Mouse (Mus musculus) ES-Bruce4 (cell line): ENCODE measurements at regions not wholly inside any gene's neighbourhood (a gene's known extent, or its start where the extent isn't known, plus 50 kb on each side); places are given as distances from the start of the nearest gene placed in this dataset.
A peak's percentile ranks its signal among the peaks of the same experiment; 100 is the strongest.

Source experiments
- H3K27ac ChIP-seq: 2 replicates; pipeline ENCODE4 v1.5.1; 2012; ENCODE audit warnings: low read length, inconsistent platforms; ENCODE audit not compliant: insufficient read depth
- H3K27me3 ChIP-seq: 2 replicates; pipeline ENCODE4 v1.6.1; 2012; ENCODE audit warnings: mild to moderate bottlenecking, low read length, inconsistent platforms; ENCODE audit not compliant: control insufficient read depth, poor library complexity, insufficient read depth, severe bottlenecking
- H3K36me3 ChIP-seq: 2 replicates; pipeline ENCODE4 v1.6.1; 2012; ENCODE audit warnings: inconsistent platforms, mild to moderate bottlenecking, low read length, moderate library complexity; ENCODE audit not compliant: control insufficient read depth, poor library complexity, insufficient read depth, severe bottlenecking
- H3K4me1 ChIP-seq: one replicate; pipeline ENCODE4 v1.8.1; 2011; ENCODE audit warnings: low read length; ENCODE audit not compliant: control insufficient read depth, insufficient read depth
- H3K4me3 ChIP-seq: 2 replicates; pipeline ENCODE4 v1.5.1; 2011; ENCODE audit warnings: low read depth, mild to moderate bottlenecking, low read length
- H3K9ac ChIP-seq: 2 replicates; pipeline ENCODE4 v1.6.1; 2012; ENCODE audit warnings: low read depth, mild to moderate bottlenecking, inconsistent platforms; ENCODE audit not compliant: poor library complexity, severe bottlenecking
- H3K9me3 ChIP-seq: replicated peaks from 2 replicates; pipeline ENCODE4 v1.6.1; 2012; ENCODE audit warnings: mild to moderate bottlenecking, low read length, inconsistent platforms; ENCODE audit not compliant: control insufficient read depth, poor library complexity, insufficient read depth, severe bottlenecking
- CTCF ChIP-seq: IDR thresholded peaks from one replicate; pipeline ENCODE4 v1.8.1; 2011; ENCODE audit warnings: low read depth, low read length
- EP300 ChIP-seq: IDR thresholded peaks from 2 replicates; pipeline ENCODE4 v1.6.1; 2011; ENCODE audit warnings: low read depth, low read length; ENCODE audit not compliant: insufficient read depth
- POLR2A ChIP-seq: IDR thresholded peaks from one replicate; pipeline ENCODE4 v1.8.1; 2011; ENCODE audit warnings: low read length; ENCODE audit not compliant: insufficient read depth

GRCm38 (mm10) chr6:121560852-121561251, 74.3 kb upstream of the A2m start:
- no peak overlapping the region for H3K9ac ChIP-seq
- no peak overlapping the region for H3K27ac ChIP-seq
- H3K4me3 ChIP-seq = no peak overlapping the region
- H3K9me3 ChIP-seq = no peaks in the 10 kb centered on the region
- no peaks in the 10 kb centered on the region for H3K4me1 ChIP-seq
- no peaks in the 10 kb centered on the region for H3K27me3 ChIP-seq
- TF ChIP-seq CTCF (peak; percentile 14), POLR2A (no peak)
- H3K36me3 ChIP-seq = no peaks in the 10 kb centered on the region

- TF ChIP-seq EP300 (no peak), CTCF (no peak), POLR2A (no peak)
- no peak overlapping the region for H3K4me3 ChIP-seq
- H3K27ac ChIP-seq = no peak overlapping the region
- no peaks in the 10 kb centered on the region for H3K9me3 ChIP-seq
- H3K4me1 ChIP-seq = no peaks in the 10 kb centered on the region
- H3K36me3 ChIP-seq = no peaks in the 10 kb centered on the region
- H3K9ac ChIP-seq = no peak overlapping the region
- no peaks in the 10 kb centered on the region for H3K27me3 ChIP-seq
These were observed 74.8 kb upstream of the A2m start for GRCm38 (mm10) chr6:121560393-121560793.

DNA sequence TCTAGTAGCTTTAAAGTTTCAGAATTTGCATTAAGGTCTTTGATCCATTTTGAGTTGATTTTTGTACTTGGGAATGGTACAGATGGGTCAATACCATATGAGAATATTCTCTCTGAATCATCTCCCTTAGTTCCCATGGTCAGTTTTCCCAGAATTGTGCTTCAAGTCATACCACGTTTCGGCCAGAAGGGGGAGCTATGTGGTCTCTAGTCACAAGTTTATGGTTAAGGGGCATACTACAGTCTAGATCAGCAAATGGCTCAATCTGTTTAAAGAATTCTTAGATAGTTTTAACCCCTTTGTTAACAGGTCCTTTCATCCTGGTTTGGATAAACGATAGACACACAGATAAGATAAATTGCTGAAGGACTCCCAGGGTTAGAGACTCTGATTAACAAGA, 78.7 kb upstream of the A2m start:
- TF ChIP-seq CTCF (no peak), EP300 (no peak), POLR2A (no peak)
- Histone ChIP-seq H3K9ac (no peak overlapping the region), H3K27me3 (no peaks in the 10 kb centered on the region)

DNA sequence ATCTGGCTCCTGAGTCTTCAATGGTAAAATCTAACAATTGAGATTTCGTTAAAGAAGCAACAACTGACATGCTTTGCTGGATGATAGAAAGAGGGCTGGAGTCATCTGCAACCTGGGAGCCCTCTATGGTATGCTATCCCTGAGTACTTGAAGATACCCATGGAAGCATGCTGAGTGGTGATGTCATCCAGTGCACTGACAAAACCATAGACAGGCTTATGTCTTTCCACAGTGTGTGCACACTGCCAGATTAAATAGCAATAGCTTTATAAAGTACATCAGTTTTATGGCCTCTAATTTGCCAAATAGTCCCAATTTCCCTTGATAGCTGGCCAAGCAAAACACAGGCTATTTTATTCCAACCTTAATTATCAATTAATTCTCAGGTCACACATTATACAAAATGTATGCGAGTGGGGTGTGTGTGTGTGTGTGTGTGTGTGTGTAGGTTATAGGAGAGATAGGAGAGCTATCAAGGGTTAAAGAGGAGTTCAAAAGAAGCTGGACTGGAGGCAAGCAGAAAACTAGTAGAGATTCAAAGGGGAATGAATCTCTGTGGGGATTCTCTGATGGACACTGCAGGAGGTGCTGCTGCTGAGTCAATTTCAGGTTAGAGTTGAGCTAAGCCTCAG, 80.1 kb upstream of the Iqsec3 start:
- Histone ChIP-seq H3K9ac (no peak overlapping the region), H3K36me3 (no peaks in the 10 kb centered on the region), H3K9me3 (no peaks in the 10 kb centered on the region), H3K27me3 (no peaks in the 10 kb centered on the region), H3K4me1 (no peaks in the 10 kb centered on the region), H3K27ac (no peak overlapping the region), H3K4me3 (no peak overlapping the region)
- TF ChIP-seq POLR2A (no peak), CTCF (no peak), EP300 (no peak)

More for the DNA sequence above, 78.7 kb upstream of the A2m start:
- H3K9me3 ChIP-seq = no peaks in the 10 kb centered on the region
- no peaks in the 10 kb centered on the region for H3K4me1 ChIP-seq
- H3K36me3 ChIP-seq = no peaks in the 10 kb centered on the region
- H3K27ac ChIP-seq = no peak overlapping the region
- H3K4me3 ChIP-seq = no peak overlapping the region

DNA sequence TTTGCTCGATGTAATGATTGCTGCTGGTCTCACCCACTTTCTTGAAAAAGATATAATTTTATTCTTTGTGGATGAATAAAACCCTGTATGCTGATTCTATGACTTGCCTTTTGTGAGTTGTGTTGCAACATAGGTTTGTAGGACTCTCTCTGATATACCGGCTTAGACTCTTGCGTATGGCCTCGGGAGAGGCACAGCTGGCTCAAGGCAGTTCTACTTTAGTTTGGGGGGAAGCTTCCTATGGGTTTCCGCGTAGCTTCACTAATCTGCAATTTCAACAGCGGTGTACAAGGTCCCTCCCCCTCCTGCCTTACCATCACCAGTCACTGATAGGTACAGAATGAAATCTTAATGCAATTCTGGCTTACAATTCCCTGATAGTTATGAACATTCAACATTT, 60.0 kb upstream of the Iqsec3 start:
- TF ChIP-seq POLR2A (no peak), CTCF (no peak), EP300 (no peak)
- no peaks in the 10 kb centered on the region for H3K27me3 ChIP-seq
- no peak overlapping the region for H3K4me3 ChIP-seq
- no peak overlapping the region for H3K9ac ChIP-seq
- no peak overlapping the region for H3K27ac ChIP-seq
- H3K36me3 ChIP-seq = no peaks in the 10 kb centered on the region
- no peaks in the 10 kb centered on the region for H3K9me3 ChIP-seq
- no peaks in the 10 kb centered on the region for H3K4me1 ChIP-seq

DNA sequence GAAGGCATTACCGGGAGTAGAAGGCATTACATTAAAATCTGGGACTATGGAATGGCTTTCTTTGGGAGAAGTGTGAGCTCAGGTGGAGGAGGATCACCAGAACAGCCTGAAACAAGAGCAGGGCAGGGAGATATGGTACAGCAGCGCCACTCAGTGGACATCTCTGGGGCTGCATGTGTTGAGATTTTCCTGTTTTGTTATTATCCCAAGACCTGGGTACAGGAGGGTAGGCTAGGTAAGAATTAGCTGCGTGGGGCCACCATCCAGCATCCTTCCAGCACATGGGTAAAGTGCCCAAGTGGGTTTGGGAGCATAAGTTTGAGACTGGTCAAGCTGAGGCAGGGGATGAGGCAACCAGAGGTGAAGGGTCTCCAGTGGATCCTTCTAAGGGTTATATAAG, 59.4 kb upstream of the Iqsec3 start:
- no peaks in the 10 kb centered on the region for H3K9me3 ChIP-seq
- no peaks in the 10 kb centered on the region for H3K27me3 ChIP-seq
- H3K36me3 ChIP-seq = no peaks in the 10 kb centered on the region
- no peak overlapping the region for H3K4me3 ChIP-seq
- H3K9ac ChIP-seq = no peak overlapping the region
- TF ChIP-seq POLR2A (no peak), EP300 (no peak), CTCF (peak; percentile 92)
- no peaks in the 10 kb centered on the region for H3K4me1 ChIP-seq
- no peak overlapping the region for H3K27ac ChIP-seq
